Mouse (Mus musculus) layer of hippocampus, postnatal 25 days (tissue): ENCODE data around the gene Prkag3. TPM values are rescaled to one million over a fixed set of nuclear protein-coding genes. Genes with fewer than 3 reads are reported as not detected.

Source experiments
- DNase-seq, 2 experiments: peaks; one replicate each; pipeline ENCODE4 v3.0.0; 2022; ENCODE audit warnings: mixed read lengths in 2 of 2, low spot score in 1 of 2; ENCODE audit errors: extremely low spot score in 1 of 2
- total RNA-seq, 2 experiments: library from RNA; stranded (reverse); gene quantifications; 2 replicates each; pipeline ENCODE4 v1.2.3; 2021

Gene Prkag3
- total RNA-seq, 2 experiments from 2014 or later, result not detected

DNA sequence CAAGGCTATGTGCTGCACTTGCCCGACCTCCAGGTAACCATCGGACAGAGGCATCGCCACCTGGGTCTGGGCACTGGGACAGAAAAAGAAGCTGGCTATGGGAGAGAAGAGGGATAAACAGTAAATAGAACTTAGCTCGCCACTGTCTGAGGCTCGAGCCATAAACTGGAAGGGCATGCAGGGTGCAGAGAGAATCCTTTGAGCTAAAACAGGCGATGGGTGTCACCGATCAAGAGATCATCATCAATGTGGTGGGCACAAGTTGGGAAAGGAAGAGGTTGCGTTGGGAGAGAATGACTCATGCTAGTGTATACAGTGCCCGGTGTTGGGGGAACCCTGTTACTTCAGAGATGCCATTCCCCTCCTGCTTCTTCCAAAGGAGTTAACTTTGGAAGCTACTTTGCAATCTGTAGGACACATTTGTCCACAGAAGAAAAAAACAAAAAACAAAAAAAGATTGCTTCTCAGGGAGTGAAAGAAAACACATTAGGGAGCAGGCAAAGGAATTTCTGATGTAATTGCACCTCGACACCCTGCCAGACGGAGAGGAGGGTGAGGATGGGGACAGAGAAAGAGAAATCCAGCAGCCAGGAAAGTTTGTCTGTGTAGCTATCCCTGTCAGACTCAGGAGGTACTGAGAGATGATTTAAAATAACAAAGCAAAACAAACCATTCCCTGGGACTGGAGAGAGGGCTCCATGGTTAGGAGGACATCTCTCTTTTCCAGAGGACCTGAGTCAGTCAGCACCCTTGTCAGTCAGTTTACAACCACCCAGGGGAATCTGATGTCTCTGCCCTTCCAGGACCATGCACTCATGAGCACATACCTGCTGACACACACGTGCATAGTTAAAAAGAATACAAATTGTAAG is 34.9 kb downstream of the Prkag3 start:
- no peak for DNase-seq

DNA sequence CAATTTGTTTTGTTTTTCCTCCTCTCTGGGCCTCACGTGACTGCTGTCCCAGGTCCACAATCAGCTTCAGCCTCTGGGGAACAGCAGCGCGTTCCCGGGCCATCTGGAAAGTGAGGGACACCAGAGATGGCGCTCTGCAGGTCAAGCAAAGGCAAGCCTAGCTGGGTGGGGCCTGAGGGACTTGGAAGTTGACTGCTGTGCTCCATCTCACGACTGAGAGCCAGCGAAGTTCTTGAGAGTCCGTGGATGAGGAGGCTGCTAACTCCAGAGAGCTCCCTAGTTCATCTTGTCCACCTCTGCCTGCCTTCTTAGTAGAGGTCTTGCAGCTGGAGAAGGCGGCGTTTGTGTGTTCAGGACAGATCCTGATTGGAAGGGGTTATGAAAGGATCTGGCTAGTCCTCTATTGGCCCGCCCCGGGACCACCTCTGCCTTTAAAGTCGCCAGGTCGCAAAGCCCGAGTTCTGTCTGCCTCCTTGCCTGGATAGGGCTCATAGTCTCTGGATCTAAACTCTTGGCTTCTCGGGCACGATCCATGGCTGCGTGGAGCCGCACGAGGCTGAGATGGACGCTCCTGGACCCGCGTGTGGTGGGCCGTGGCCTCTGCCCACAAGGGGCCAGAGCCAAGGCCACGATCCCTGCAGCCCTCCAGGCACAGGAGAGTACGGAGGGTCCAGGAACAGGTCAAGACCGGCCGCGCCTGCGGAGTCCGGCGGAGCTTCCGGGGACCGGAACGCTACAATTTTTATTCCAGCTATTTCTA is 35.7 kb downstream of the Prkag3 start, which contains the start of gene Cyp27a1:
Gene Cyp27a1 (plus strand): TSS at position 476 of the 760 bp plus-strand sequence.
- peak in 1 of 2 experiments; percentile 7 for DNase-seq

DNA sequence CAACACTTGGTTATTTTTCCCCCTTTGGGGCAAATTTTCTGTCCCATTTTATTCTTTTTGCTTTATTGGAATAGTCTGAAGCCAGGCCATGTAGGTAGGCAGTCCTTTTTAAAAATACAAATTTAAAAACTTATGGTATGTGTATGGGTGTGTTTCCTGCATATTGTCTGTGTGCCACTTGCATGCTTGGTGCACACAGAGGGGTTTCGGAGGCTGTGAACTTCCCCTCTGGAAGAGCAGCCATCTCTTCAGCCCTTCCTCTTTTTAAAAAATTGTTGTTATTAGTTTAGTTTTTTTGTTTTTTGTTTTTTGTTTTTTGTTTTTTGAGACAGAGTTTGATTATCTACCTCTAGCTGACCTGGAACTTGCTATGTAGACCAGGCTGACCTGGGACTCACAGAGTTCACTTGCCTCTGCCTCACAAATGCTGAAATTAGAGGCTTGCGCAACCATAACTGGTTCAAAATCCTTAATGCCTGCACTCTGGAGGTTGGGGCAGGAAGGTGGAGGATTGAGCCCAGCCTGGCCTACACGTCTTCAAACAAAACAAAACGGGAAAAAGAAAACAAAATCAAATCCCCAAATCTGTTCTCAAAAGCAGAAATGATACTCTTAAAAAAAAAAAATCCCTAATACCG is 36.4 kb downstream of the Prkag3 start:
- no peak for DNase-seq

DNA sequence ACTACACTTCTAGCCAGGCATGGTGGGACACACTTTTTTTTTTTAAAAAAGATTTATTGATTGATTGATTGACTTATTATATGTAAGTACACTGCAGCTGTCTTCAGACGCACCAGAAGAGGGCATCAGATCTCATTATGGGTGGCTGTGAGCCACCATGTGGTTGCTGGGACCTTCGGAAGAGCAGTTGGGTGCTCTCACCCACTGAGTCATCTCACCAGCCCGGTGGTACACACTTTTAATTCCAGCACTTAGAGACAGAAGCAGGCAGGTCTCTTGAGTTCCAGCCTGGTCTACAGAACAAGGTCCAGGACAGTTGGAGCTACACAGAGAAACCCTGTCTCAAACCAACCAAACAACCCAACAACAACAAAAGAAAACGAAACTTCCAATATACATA is 37.0 kb downstream of the Prkag3 start:
- DNase-seq, result no peak

DNA sequence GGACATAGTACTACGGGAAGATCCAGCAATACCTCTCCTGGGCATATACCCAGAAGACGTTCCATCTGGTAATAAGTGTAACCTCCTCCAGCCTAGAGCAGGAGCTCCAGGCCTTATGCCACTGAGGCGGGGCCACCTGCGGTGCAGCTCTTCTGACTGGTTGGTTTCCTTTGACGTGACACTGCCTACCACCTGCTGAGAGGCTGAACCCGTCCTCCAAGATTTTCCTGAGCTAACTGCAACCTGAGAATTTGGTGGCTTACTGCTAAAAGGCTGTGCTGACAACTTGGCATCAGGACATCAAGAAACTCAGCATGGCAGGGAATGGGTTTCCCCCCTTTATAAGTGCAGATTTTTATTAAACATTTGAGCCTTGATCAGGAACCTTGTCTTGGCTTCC is 39.5 kb downstream of the Prkag3 start:
- DNase-seq, result no peak

DNA sequence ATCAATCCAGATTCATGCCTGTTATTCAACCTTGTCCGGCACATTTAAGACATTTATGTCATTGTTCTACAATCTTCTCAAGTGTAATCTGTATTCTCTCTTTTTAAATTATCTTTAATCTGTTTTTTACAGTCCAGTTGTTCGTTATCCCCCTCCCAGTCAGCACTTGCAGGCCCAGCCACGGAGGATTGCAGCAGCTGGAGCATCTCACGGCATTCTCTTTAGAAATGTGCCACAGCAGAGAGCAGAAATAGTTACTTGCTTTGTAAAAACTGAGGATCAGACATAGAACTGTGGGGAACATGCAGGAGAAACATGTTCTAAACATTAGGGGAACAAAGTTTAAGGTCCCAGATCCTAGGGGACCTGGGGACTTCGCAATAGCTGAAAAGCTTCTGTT is 44.0 kb downstream of the Prkag3 start:
- DNase-seq, result no peak

DNA sequence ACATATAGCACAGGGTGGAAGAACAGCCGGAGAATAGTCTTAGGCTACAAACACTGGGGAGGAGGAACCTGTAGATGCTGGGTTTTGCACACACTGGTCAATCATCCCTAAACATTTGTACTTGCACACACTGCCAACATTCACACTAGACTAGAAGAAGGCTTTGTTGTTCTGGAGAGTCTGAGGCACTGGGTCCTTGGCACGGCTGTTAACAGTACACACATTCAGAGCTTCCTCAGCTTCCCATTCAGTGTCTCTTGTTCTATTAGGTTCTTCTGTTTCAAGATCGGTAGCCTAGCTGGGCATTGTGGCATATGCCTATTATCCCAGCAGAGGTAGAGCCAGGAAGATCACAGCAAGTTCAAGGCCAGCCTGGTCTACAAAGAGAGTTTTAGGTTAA is 44.9 kb downstream of the Prkag3 start:
- DNase-seq, result no peak

DNA sequence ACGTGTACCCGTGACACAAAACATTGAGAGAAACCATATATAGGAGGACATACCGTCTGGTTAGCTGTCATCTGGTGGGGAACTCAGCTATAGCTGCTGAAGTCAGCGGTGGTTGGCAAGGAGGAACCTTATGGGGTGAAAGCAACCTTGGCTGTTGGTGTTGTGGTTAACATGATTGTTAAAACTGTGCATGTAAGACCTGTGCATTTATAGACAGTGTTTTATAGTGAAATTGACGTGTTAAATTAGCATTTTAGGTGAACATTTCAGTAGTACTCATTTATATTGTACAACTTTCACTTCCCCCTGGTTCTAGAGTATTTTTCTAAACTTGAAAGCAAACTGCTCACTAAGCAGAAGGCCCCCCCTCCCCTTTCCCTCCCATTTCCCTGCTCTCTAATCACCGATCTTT is 46.9 kb downstream of the Prkag3 start:
- DNase-seq, result no peak

DNA sequence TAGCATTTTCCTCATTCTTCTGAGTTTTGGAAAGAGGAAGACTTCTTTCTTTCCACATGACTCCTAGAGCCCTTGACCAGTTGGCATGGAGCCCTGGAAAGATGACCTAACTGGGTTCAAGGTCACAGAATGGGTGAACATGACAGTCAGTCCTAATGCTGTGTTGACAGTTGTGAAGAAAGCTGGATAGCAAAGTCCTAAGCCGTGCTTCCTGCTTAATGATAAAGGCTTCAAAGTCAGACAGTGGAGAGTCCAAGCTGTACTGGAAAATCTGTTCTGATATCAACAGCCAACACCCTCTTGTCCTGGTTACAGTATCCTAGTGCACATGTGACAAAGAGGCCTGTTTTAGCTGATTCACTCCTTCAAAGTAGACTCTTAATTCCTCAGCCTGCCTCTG is 50.2 kb downstream of the Prkag3 start:
- no peak for DNase-seq

DNA sequence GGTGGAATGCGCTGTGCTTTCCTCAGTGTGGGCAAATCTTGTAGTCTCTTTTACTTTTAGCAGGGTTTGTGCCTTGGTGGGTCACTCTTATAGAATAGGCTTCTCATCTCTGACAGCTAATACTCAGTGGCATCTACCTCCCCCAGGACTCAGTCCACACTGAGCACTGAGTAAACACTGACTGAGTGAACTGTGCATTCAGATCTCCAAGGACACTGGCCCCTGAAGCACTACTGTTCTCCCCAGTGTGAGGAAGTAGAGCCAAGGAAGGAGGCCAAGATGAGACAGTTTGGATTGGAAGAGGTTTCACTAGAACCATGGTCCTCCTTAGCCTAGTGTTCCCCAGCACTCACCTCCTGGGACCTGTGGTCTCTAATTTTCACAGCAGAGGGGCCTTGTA is 50.7 kb downstream of the Prkag3 start:
- DNase-seq, result no peak

DNA sequence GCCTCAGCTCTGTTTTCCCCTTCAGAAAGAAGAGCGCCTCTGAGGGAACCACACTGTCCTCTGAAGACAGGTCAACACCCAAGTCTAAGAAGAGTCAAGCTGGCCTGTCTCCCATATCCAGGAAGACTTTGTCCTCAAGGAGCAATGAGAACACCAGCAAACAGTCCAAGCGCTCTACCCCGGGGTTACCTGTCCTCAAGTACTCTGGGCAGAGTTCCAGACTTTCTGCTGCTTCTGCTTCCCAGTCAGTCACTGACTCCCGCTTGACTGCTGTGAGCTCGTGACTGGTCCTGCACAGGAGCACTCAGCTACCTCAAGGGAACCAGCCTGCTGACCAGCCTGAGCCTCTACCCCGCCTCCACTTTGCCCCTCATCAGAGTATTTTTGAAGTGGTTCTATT is 51.6 kb downstream of the Prkag3 start:
- DNase-seq, result no peak

DNA sequence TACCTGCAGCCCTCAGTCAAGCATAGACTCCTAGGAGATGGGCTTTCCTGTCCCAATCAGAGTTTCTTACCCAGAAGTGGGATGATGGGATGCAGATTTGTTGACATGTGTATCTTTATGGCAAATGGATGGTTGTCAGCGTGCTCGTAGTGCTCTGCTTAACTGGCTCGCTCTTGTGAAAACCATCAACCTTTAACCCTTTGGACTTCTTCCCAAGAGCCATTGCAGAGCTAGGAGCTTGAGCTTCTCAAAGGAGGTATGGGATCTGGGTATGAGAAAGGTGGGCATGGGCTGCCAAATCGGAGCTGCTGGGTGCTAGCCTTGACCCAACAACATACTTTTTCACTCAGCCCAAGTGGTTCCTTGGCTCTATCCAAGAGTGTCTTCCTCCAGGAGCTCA is 53.2 kb downstream of the Prkag3 start:
- no peak for DNase-seq

DNA sequence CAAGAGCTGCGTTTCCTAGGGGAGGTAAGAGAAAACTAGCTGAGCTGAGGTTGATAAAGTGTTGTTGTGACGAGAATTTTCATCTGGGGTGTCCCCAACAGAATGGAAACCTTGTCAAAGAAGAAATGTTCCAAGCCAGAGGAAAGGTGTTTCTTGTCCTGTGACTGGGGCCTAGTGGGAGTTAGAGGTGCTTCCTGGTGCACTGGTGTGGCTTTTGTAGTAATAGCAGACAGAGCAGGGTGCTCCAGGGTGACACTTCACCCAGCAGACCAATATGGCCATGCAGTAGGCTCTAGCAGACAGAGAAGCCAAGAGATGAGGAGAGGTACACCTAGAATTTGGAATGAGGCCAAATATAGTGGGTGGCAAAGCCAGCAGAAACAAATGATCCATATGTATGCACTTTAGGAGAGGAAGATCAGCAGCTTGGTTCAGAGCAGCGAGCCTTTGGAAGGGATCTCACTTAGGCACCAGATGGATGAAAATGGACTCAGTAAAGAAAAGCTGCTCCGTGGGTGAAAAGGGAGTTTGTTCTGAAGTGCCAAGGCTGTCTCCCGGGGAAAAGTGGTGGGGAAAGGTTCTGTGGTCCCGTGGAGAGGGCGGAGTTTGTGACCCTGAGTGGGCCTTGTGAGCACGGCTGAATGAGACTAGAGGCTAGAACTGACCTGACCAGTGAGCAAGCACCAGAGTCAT is 55.0 kb downstream of the Prkag3 start:
- no peak for DNase-seq

Other genes with a start within 250 kb of the Prkag3 start
- 10 to 100 TPM; 26.9 to 27.4 TPM for gene Cnot9, start 243.2 kb downstream of the Prkag3 start, total RNA-seq
- 10 to 100 TPM; 17.2 to 17.5 TPM for gene Plcd4, start 206.3 kb downstream of the Prkag3 start, total RNA-seq
- 10 to 100 TPM; 22.3 to 23.4 TPM for gene Usp37, start 204.9 kb downstream of the Prkag3 start, total RNA-seq
- gene Zfp142, start 161.0 kb downstream of the Prkag3 start, total RNA-seq, result 10 to 100 TPM; 23.2 to 28.8 TPM
- 10 to 100 TPM; 25.2 to 26.4 TPM for gene Bcs1l, start 160.9 kb downstream of the Prkag3 start, total RNA-seq
- 10 to 100 TPM; 52.4 to 58.8 TPM for gene Rnf25, start 147.8 kb downstream of the Prkag3 start, total RNA-seq
- 1 to 10 TPM; 3.5 to 7.4 TPM for gene Stk36, start 147.8 kb downstream of the Prkag3 start, total RNA-seq
- 10 to 100 TPM; 20.3 to 26.7 TPM for gene Ttll4, start 87.5 kb downstream of the Prkag3 start, total RNA-seq
- gene Cyp27a1, start 35.6 kb downstream of the Prkag3 start, total RNA-seq, result 1 to 10 TPM; 2.5 to 2.9 TPM
- under 1 TPM in 1 of 2 experiments, not detected in 1; 0.37 TPM for gene Wnt6, start 22.7 kb upstream of the Prkag3 start, total RNA-seq
- gene Wnt10a, start 42.3 kb upstream of the Prkag3 start, total RNA-seq, result 1 to 10 TPM; 2.0 to 2.2 TPM
- 100 to 1,000 TPM; 224 to 251 TPM for gene Cdk5r2, start 105.7 kb upstream of the Prkag3 start, total RNA-seq
- not detected for gene Fev, start 136.2 kb upstream of the Prkag3 start, total RNA-seq
- gene Cryba2, start 143.9 kb upstream of the Prkag3 start, total RNA-seq, result under 1 TPM in 1 of 2 experiments, not detected in 1; 0.39 TPM
- 1 to 10 TPM; 1.2 to 2.3 TPM for gene Cfap65, start 186.4 kb upstream of the Prkag3 start, total RNA-seq
- under 1 TPM; 0.10 to 0.38 TPM for gene Ihh, start 202.5 kb upstream of the Prkag3 start, total RNA-seq